Mouse (Mus musculus): ENCODE measurements around the gene Spata3. TPM values are rescaled to one million over a fixed set of nuclear protein-coding genes. Genes with fewer than 3 reads are reported as not detected.

Gene Spata3
- total and polyA plus RNA-seq, 2 experiments: not detected

DNA sequence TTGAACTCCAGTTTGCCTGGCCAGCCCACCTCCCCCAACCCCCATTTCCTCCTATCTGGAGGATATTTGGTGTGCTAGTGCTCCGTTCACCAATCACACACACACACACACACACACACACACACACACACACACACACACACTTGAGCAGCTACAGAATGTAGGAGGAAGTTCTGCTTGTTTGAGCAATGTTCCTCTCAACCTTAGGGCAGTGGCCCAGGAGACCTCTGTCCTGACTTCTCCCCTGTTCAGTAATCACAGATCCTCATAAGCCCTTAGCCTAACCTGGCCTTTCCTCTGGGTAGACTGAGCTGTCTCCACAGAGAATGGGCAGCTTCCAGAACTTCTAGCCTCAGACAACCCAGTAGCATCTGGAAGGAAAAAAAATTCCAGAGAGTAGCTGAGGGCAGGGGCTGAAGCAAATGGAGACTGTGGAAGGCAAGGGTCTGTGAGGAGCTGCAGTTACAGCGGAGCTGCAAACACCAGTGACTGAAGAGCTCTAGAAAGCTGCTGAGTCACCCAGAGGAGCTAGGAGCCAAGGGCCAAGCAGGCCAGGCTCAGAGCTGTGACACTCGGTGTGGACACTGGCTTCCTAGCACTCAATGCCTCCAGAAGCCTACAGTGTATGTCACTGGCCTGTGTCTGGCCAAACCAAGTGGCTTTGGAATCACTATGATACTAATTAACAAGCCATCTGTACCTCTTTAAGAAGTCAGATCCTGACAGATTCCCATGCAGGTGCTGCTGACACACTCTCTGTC lies 21.8 kb downstream of the Spata3 start:
- H3K4me3 ChIP-seq (ENCODE audit: insufficient read depth, low read depth, low read length): no peak overlapping the region
- no peaks in the 10 kb centered on the region for H3K27me3 ChIP-seq (ENCODE audit: control insufficient read depth, insufficient read depth, low read length)
- peaks cover 35% of the 10 kb centered on the region for H3K4me1 ChIP-seq (ENCODE audit: control insufficient read depth, insufficient read depth, low read length)
- peak overlapping the region; percentile 39 for H3K9ac ChIP-seq (ENCODE audit: low read depth, low read length)
- peak overlapping the region; percentile 95 for H3K27ac ChIP-seq (replicated peaks; ENCODE audit: insufficient read depth, low read depth, low read length)
- peak; percentile 91 for DNase-seq (ENCODE audit: extremely low read depth, low read depth, low spot score)
- TF ChIP-seq CTCF (IDR thresholded peaks at IDR 0.05; ENCODE audit: low read depth, low read length) (no peak), POLR2A (IDR thresholded peaks at IDR 0.05; ENCODE audit: extremely low read depth, insufficient read depth, low read length) (peak; percentile 41; the same call in 1 of the 2 replicates)
- peaks cover 5% of the 10 kb centered on the region; the same call in 1 of the 2 replicates for H3K79me2 ChIP-seq (ENCODE audit: control insufficient read depth, insufficient read depth, low read length)
- no peaks in the 10 kb centered on the region for H3K36me3 ChIP-seq (ENCODE audit: control insufficient read depth, insufficient read depth, low read length)
- WGBS: 8% methylated on average over 3 of the region's 3 CpGs

- TF ChIP-seq POLR2A (IDR thresholded peaks at IDR 0.05; ENCODE audit: extremely low read depth, insufficient read depth, low read length) (no peak), CTCF (IDR thresholded peaks at IDR 0.05; ENCODE audit: low read depth, low read length) (no peak)
- 17% methylated on average over 4 of the region's 4 CpGs for WGBS
- H3K4me1 ChIP-seq (ENCODE audit: control insufficient read depth, insufficient read depth, low read length): peaks cover 41% of the 10 kb centered on the region
- peak overlapping the region; percentile 71 for H3K9ac ChIP-seq (ENCODE audit: low read depth, low read length)
- peak; percentile 98 for DNase-seq (ENCODE audit: extremely low read depth, low read depth, low spot score)
- H3K36me3 ChIP-seq (ENCODE audit: control insufficient read depth, insufficient read depth, low read length): no peaks in the 10 kb centered on the region
- H3K79me2 ChIP-seq (ENCODE audit: control insufficient read depth, insufficient read depth, low read length): peaks cover 5% of the 10 kb centered on the region; the same call in 1 of the 2 replicates
- peak overlapping the region; percentile 98 for H3K27ac ChIP-seq (replicated peaks; ENCODE audit: insufficient read depth, low read depth, low read length)
- H3K4me3 ChIP-seq (ENCODE audit: insufficient read depth, low read depth, low read length): peak overlapping the region; percentile 45
- no peaks in the 10 kb centered on the region for H3K27me3 ChIP-seq (ENCODE audit: control insufficient read depth, insufficient read depth, low read length)
Observed at GRCm38 (mm10) chr1:86040131-86040530, 23.5 kb downstream of the Spata3 start.

DNA sequence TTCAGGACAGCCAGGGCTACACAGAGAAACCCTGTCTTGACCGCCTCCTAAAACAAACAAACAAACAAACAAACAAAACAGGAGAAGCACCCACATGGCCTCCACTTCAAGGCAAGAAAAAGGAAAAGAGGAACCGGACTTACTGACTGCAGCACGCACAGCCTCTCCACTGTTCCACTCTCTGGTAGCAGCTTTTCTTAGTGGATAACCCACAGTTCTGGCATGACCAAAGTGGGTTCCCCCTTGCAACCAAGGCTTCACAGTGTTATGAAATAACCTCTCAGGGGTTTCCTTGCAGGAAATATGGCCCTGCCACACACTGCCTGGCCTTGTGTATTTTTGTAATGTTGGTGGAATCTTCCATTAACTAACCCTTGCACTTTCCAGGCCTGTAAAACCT lies 24.2 kb downstream of the Spata3 start:
- no peak for DNase-seq (ENCODE audit: extremely low read depth, low read depth, low spot score)
- H3K27me3 ChIP-seq (ENCODE audit: control insufficient read depth, insufficient read depth, low read length): no peaks in the 10 kb centered on the region
- H3K4me1 ChIP-seq (ENCODE audit: control insufficient read depth, insufficient read depth, low read length): peaks cover 42% of the 10 kb centered on the region
- peaks cover 6% of the 10 kb centered on the region; the same call in 1 of the 2 replicates for H3K79me2 ChIP-seq (ENCODE audit: control insufficient read depth, insufficient read depth, low read length)
- peak overlapping the region; percentile 17 for H3K4me3 ChIP-seq (ENCODE audit: insufficient read depth, low read depth, low read length)
- WGBS: 44% methylated on average over 3 of the region's 3 CpGs
- no peaks in the 10 kb centered on the region for H3K36me3 ChIP-seq (ENCODE audit: control insufficient read depth, insufficient read depth, low read length)
- peak overlapping the region; percentile 39 for H3K9ac ChIP-seq (ENCODE audit: low read depth, low read length)
- peak overlapping the region; percentile 98 for H3K27ac ChIP-seq (replicated peaks; ENCODE audit: insufficient read depth, low read depth, low read length)
- TF ChIP-seq CTCF (IDR thresholded peaks at IDR 0.05; ENCODE audit: low read depth, low read length) (no peak), POLR2A (IDR thresholded peaks at IDR 0.05; ENCODE audit: extremely low read depth, insufficient read depth, low read length) (no peak)

DNA sequence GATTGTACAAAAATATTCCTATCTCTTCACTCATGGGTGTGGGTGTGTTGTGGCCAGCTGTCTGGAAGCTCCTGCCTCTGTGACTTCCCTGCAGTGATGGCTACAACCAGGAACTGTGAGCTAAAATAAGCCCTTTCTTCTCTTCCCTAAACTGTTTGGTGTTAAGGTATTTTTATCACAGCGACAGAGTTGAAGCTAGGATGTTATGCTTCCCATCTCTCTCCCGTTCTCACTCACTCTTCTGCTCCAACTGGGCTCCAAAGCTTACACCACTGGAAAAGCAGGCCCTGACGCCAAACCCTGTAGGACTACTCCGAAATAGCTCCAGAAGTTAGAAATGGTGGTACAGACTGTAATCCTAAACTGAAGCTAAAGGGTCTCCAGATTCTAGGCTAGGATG lies 28.4 kb downstream of the Spata3 start:
- Histone ChIP-seq H3K27ac (replicated peaks; ENCODE audit: insufficient read depth, low read depth, low read length) (peak overlapping the region; percentile 99), H3K4me1 (ENCODE audit: control insufficient read depth, insufficient read depth, low read length) (peaks cover 23% of the 10 kb centered on the region), H3K4me3 (ENCODE audit: insufficient read depth, low read depth, low read length) (no peak overlapping the region; the same call in 1 of the 2 replicates), H3K9ac (ENCODE audit: low read depth, low read length) (peak overlapping the region; percentile 42), H3K36me3 (ENCODE audit: control insufficient read depth, insufficient read depth, low read length) (peaks cover 7% of the 10 kb centered on the region; the same call in 1 of the 2 replicates), H3K27me3 (ENCODE audit: control insufficient read depth, insufficient read depth, low read length) (no peaks in the 10 kb centered on the region), H3K79me2 (ENCODE audit: control insufficient read depth, insufficient read depth, low read length) (peaks cover 22% of the 10 kb centered on the region)
- TF ChIP-seq POLR2A (IDR thresholded peaks at IDR 0.05; ENCODE audit: extremely low read depth, insufficient read depth, low read length) (no peak), CTCF (IDR thresholded peaks at IDR 0.05; ENCODE audit: low read depth, low read length) (no peak)
- DNase-seq (ENCODE audit: extremely low read depth, low read depth, low spot score): no peak
- WGBS: 45% methylated on average over 4 of the region's 4 CpGs

DNA sequence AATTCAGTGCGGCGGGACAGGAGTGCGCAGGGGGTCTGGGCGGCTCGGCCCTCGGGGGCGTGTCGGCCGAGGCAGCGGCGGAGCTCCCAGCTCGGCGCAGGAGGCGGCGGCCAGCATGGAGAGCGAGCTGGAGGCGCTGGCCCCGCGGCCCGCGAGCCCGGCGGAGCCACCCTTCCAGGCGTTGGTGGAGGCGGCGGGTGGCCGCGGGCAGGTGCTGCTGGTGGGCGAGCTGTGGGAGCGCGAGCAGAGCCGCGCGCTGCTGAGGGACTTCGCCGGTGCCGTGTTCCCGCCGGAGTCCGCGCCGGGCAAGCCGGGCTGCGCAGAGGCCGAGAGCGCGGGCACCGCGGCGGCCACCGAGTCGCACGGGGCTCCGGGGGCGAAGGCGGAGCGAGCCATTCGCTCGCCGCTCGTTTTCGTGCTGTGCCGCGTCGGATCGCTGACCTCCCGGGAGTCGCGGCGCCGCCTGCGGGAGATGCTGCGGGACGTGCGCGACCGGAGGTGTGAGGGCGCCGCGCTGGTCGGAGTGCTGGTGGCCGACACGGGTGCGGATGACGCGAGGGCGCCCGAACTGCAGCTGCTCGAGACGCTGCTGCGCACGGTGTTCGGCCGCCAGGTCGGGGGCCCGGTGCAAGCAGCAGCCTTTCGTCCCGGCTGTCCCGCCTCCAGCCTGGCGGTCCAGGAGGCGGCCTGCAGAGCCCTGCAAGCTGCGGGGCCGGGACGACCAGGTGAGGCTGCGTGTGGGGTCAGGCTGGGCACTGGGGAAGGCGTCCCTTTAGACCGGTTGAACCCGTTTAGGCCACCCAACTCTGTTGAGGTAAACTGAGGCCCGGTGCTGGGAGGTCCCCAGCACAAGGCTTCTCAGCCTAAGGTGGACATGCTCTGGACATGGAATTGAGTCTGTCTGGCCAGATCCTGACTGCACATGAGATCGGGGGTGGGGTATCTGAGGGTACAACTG lies 29.5 kb downstream of the Spata3 start, which contains the start of gene 2810459M11Rik:
2810459M11Rik (plus strand) TSS at position 16 of the 958 bp plus-strand sequence.
- Histone ChIP-seq H3K4me3 (ENCODE audit: insufficient read depth, low read depth, low read length) (peak within 1 kb of the TSS; percentile 83), H3K9ac (ENCODE audit: low read depth, low read length) (peak within 1 kb of the TSS; percentile 99), H3K27ac (replicated peaks; ENCODE audit: insufficient read depth, low read depth, low read length) (peak within 1 kb of the TSS; percentile 99), H3K27me3 (ENCODE audit: control insufficient read depth, insufficient read depth, low read length) (no peaks in the 10 kb centered on the region), H3K79me2 (ENCODE audit: control insufficient read depth, insufficient read depth, low read length) (peaks cover 22% of the 10 kb centered on the region), H3K4me1 (ENCODE audit: control insufficient read depth, insufficient read depth, low read length) (peaks cover 15% of the 10 kb centered on the region; the same call in 1 of the 2 replicates), H3K36me3 (ENCODE audit: control insufficient read depth, insufficient read depth, low read length) (peaks cover 9% of the 10 kb centered on the region; the same call in 1 of the 2 replicates)
- DNase-seq (ENCODE audit: extremely low read depth, low read depth, low spot score): no peak
- under 1% methylated on average over 110 of the region's 110 CpGs for WGBS
- TF ChIP-seq CTCF (IDR thresholded peaks at IDR 0.05; ENCODE audit: low read depth, low read length): no peak
- TF ChIP-seq POLR2A (IDR thresholded peaks at IDR 0.05; ENCODE audit: extremely low read depth, insufficient read depth, low read length): 0 out of 2 replicates have a peak, but pooled peaks have one; percentile 21

Measured in liver, adult 2 months (tissue).